Mouse (Mus musculus) heart, postnatal 0 days (tissue): ENCODE results near the gene Abcc8. TPM values are rescaled to one million over a fixed set of nuclear protein-coding genes. Genes with fewer than 3 reads are reported as not detected.

Experiments used
- ATAC-seq: fragments of 200-750 bp; cut with Nextera tagmentation; 2 replicates; pipeline ENCODE4 v1.8.0; 2017; ENCODE audit warnings: low read depth, moderate number of reproducible peaks, moderate library complexity; ENCODE audit not compliant: insufficient read depth
- DNase-seq: peaks from one replicate; pipeline ENCODE4 v3.0.0-alpha.2; 2016; ENCODE audit warnings: low spot score
- H3K27ac ChIP-seq: fragments of 300-500 bp; sonication (generic); 2 replicates; pipeline ENCODE4 v1.5.1; 2014; ENCODE audit warnings: low read depth, mild to moderate bottlenecking
- H3K27me3 ChIP-seq: fragments of 300-500 bp; sonication (generic); 2 replicates; pipeline ENCODE4 v1.6.1; 2014; ENCODE audit warnings: low read length, mixed read lengths; ENCODE audit not compliant: control insufficient read depth, insufficient read depth
- H3K36me3 ChIP-seq: fragments of 300-500 bp; sonication (generic); replicated peaks from 2 replicates; pipeline ENCODE4 v1.6.1; 2014; ENCODE audit warnings: low read length, mixed read lengths; ENCODE audit not compliant: control insufficient read depth, insufficient read depth
- H3K4me1 ChIP-seq: fragments of 300-500 bp; sonication (generic); 2 replicates; pipeline ENCODE4 v1.6.1; 2014; ENCODE audit warnings: antibody characterized with exemption; ENCODE audit not compliant: control insufficient read depth, insufficient read depth
- H3K4me2 ChIP-seq: fragments of 300-500 bp; sonication (generic); 2 replicates; pipeline ENCODE4 v1.6.1; 2014; ENCODE audit warnings: low read depth, mild to moderate bottlenecking, low read length, moderate library complexity
- H3K4me3 ChIP-seq: fragments of 300-500 bp; sonication (generic); 2 replicates; pipeline ENCODE4 v1.5.1; 2014; ENCODE audit warnings: low read depth, low read length
- H3K9ac ChIP-seq: fragments of 300-500 bp; sonication (generic); replicated peaks from 2 replicates; pipeline ENCODE4 v1.6.1; 2014; ENCODE audit warnings: low read depth, low read length, mixed read lengths
- H3K9me3 ChIP-seq: fragments of 300-500 bp; sonication (generic); replicated peaks from 2 replicates; pipeline ENCODE4 v1.6.1; 2016; ENCODE audit warnings: low read length; ENCODE audit not compliant: control insufficient read depth
- CTCF ChIP-seq: IDR thresholded peaks from 2 replicates; pipeline ENCODE4 v1.5.1; 2016; ENCODE audit warnings: antibody characterized with exemption, control low read depth, low read depth
- EP300 ChIP-seq: IDR thresholded peaks from 2 replicates; pipeline ENCODE4 v1.6.1; 2016; ENCODE audit warnings: antibody characterized with exemption, low read depth
- WGBS: fragments of 180-500 bp; shearing (Covaris S2); extraction: QIAGEN DNeasy Blood & Tissue Kit; methylation state at CpG from one replicate; pipeline ENCODE4 v1.1.7; 2014; 5-methylcytosine and 5-hydroxymethylcytosine counted together
- polyA plus RNA-seq: library from polyadenylated mRNA; unstranded; fragments of >200 nt; fragmentation: Nextera tagmentation; extraction: Ambion mirVana; gene quantifications from 2 replicates; pipeline ENCODE4 v1.2.1, GENCODE M21; 2015
- total RNA-seq: library from RNA; depleted of rRNA; stranded (reverse); fragments of >200 nt; gene quantifications from 2 replicates; pipeline ENCODE4 v1.2.3, GENCODE M21; 2014; ENCODE audit warnings: low replicate concordance

Abcc8 gene
- total and polyA plus RNA-seq, 2 experiments from 2014 or later, result 29.6 to 46.7 TPM

- no peak overlapping the region for H3K27ac ChIP-seq
- peaks cover 10% of the 10 kb centered on the region for H3K4me1 ChIP-seq
- 0 out of 2 replicates have a peak, but pooled peaks cover 5% of the 10 kb centered on the region for H3K36me3 ChIP-seq
- no peaks in the 10 kb centered on the region for H3K27me3 ChIP-seq
- H3K4me2 ChIP-seq, result no peak overlapping the region
- DNase-seq, result no peak
- H3K9me3 ChIP-seq, result no peaks in the 10 kb centered on the region
- 79% methylated on average over 8 of the region's 8 CpGs for WGBS
- no peak overlapping the region for H3K4me3 ChIP-seq
- ATAC-seq, result no peak
- TF ChIP-seq CTCF (no peak), EP300 (no peak)
- no peak overlapping the region for H3K9ac ChIP-seq
Observed at GRCm38 (mm10) chr7:46103075-46103591, 76.7 kb downstream of the Abcc8 start.

GRCm38 (mm10) chr7:46100563-46100962 lies 79.3 kb downstream of the Abcc8 start, which contains the start of gene Kcnj11:
Gene Kcnj11 (minus strand): TSS chr7:46100764.
- ATAC-seq (peak; percentile 74), DNase-seq (peak; percentile 82)
- H3K27me3 ChIP-seq, result no peaks in the 10 kb centered on the region
- peak within 1 kb of the TSS; percentile 63 for H3K4me3 ChIP-seq
- H3K9ac ChIP-seq, result peak within 1 kb of the TSS; percentile 80
- H3K36me3 ChIP-seq, result no peaks in the 10 kb centered on the region
- peak within 1 kb of the TSS; percentile 75 for H3K4me2 ChIP-seq
- H3K9me3 ChIP-seq, result no peaks in the 10 kb centered on the region
- peaks cover 16% of the 10 kb centered on the region for H3K4me1 ChIP-seq
- peak within 1 kb of the TSS; percentile 97 for H3K27ac ChIP-seq
- TF ChIP-seq EP300 (0 out of 2 replicates have a peak, but pooled peaks have one; percentile 33), CTCF (peak; percentile 74)
- 0% methylated on average over 33 of the region's 34 CpGs for WGBS

DNA sequence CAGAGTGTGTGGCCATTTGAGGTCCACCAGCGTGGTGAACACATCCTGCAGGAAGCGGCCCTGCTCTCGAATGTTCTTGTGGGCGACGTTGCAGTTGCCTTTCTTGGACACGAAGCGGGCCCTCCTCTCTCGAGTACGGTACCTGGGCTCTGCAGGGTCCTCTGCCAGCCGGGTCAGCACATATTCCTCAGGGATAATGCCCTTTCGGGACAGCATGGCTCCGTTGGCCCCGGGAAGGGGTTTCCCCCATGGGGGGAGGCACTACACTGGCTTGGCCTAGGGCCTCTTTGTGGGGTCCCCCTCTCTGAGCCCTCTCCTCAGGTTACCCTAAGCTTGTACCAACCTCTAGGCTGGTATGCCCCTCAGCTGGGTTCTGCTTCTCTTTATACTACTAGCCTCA lies 80.2 kb downstream of the Abcc8 start:
- TF ChIP-seq CTCF (no peak), EP300 (no peak)
- Histone ChIP-seq H3K9me3 (no peaks in the 10 kb centered on the region), H3K4me1 (peaks cover 16% of the 10 kb centered on the region), H3K4me2 (peak overlapping the region; percentile 75), H3K4me3 (peak overlapping the region; percentile 63), H3K36me3 (no peaks in the 10 kb centered on the region), H3K27ac (peak overlapping the region; percentile 97), H3K9ac (peak overlapping the region; percentile 80), H3K27me3 (no peaks in the 10 kb centered on the region)
- 47% methylated on average over 13 of the region's 13 CpGs for WGBS
- DNase-seq (no peak), ATAC-seq (no peak)

- Histone ChIP-seq H3K36me3 (no peaks in the 10 kb centered on the region), H3K27me3 (no peaks in the 10 kb centered on the region), H3K4me1 (peaks cover 15% of the 10 kb centered on the region), H3K9me3 (no peaks in the 10 kb centered on the region), H3K9ac (peak overlapping the region; percentile 31; the same call in 1 of the 2 replicates), H3K27ac (peak overlapping the region; percentile 97), H3K4me3 (peak overlapping the region; percentile 63), H3K4me2 (peak overlapping the region; percentile 75)
- WGBS, result 65% methylated on average over 19 of the region's 19 CpGs
- TF ChIP-seq CTCF, result no peak
- TF ChIP-seq EP300, result no peak
- ATAC-seq (no peak), DNase-seq (no peak)
Observed at GRCm38 (mm10) chr7:46098919-46099286, 80.9 kb downstream of the Abcc8 start.

DNA sequence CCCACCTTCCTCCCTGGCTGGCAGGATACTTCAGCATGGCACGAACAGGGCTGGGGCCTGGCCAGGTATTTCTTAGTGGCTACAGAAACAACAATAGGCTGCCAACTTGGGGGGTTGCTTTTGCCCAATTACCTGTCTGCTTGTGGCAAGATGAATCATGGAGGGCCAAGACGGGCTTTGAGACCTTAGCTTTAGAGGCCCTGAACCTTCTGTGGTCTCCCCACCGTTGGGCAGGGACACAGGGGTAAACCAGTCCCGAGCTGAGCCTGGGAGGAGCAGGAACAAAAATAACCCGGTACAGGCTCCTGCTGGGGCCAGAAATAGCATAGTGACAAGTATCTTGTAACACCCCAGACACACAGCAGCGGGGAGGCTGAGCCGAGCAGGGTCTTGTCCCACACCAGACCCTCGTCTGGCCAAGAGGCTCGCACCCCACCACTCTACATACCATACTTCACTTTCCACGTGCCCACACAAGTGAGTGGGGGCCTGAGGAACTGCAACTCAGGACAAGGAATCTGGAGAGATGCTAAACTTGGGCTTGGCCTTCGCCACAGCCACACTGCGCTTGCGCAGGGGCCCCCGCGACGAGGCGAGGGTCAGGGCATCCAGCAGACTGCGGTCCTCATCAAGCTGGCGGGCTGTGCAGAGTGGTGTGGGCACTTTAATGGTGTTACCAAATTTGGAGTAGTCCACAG lies 81.5 kb downstream of the Abcc8 start:
- TF ChIP-seq CTCF, result no peak
- TF ChIP-seq EP300, result no peak
- WGBS, result 29% methylated on average over 19 of the region's 19 CpGs
- Histone ChIP-seq H3K4me1 (peaks cover 10% of the 10 kb centered on the region), H3K4me3 (peak overlapping the region; percentile 63), H3K27ac (peak overlapping the region; percentile 97), H3K36me3 (no peaks in the 10 kb centered on the region), H3K9me3 (no peaks in the 10 kb centered on the region), H3K9ac (peak overlapping the region; percentile 57), H3K4me2 (peak overlapping the region; percentile 75), H3K27me3 (no peaks in the 10 kb centered on the region)
- ATAC-seq (peak; percentile 77), DNase-seq (peak; percentile 85)
